Mouse (Mus musculus): ENCODE measurements around the gene Aldh4a1. TPM values are rescaled to one million over a fixed set of nuclear protein-coding genes. Genes with fewer than 3 reads are reported as not detected.
A peak's percentile ranks its signal among the peaks of the same experiment; 100 is the strongest.

Gene Aldh4a1
- polyA plus RNA-seq, 1 experiment: 12.0 TPM

GRCm38 (mm10) chr4:139697755-139698154 is 75.1 kb downstream of the Aldh4a1 start:
- no peaks in the 10 kb centered on the region for H3K79me2 ChIP-seq (ENCODE audit: control insufficient read depth, insufficient read depth)

GRCm38 (mm10) chr4:139698602-139699001 is 75.9 kb downstream of the Aldh4a1 start:
- peak overlapping the region; percentile 42 for H3K4me2 ChIP-seq (ENCODE audit: low read depth)
- H3K4me3 ChIP-seq: no peak overlapping the region
- TF ChIP-seq TCF12 (IDR thresholded peaks at IDR 0.05; ENCODE audit: insufficient read depth, poor library complexity, severe bottlenecking) (no peak), USF1 (IDR thresholded peaks at IDR 0.05; ENCODE audit: low read depth) (no peak), MAX (IDR thresholded peaks at IDR 0.05; ENCODE audit: low read depth) (no peak), MYOD1 (IDR thresholded peaks at IDR 0.05; ENCODE audit: control insufficient read depth in 1 of 3, insufficient read length in 2 of 3, low read depth in 2 of 3) (no peak), MYOG (IDR thresholded peaks at IDR 0.05; ENCODE audit: control insufficient read depth in 1 of 3, insufficient read depth in 1 of 3, insufficient read length in 2 of 3, low read depth in 2 of 3) (no peak), E2F4 (IDR thresholded peaks at IDR 0.05; ENCODE audit: insufficient read depth) (no peak), POLR2AphosphoS2 (IDR thresholded peaks at IDR 0.05; ENCODE audit: insufficient read length, low read depth) (no peak), TCF3 (IDR thresholded peaks at IDR 0.05; ENCODE audit: insufficient read length, low read depth) (no peak), CEBPB (IDR thresholded peaks at IDR 0.05; ENCODE audit: insufficient read depth, poor library complexity, severe bottlenecking) (no peak), SRF (IDR thresholded peaks at IDR 0.05; ENCODE audit: control insufficient read depth, insufficient read length, low read depth) (no peak), REST (IDR thresholded peaks at IDR 0.05; ENCODE audit: insufficient read depth, insufficient read length) (no peak), POLR2A (IDR thresholded peaks at IDR 0.05; ENCODE audit: insufficient read length, low read depth) (no peak)
- no peak overlapping the region for H3ac ChIP-seq (ENCODE audit: control insufficient read depth, insufficient read length)
- no peaks in the 10 kb centered on the region for H3K79me2 ChIP-seq (ENCODE audit: control insufficient read depth, insufficient read depth)
- H3K36me3 ChIP-seq (ENCODE audit: control insufficient read depth, insufficient read depth): no peaks in the 10 kb centered on the region
- no peaks in the 10 kb centered on the region for H3K27me3 ChIP-seq (ENCODE audit: control insufficient read depth, insufficient read depth, insufficient read length)

More at GRCm38 (mm10) chr4:139697755-139698154, 75.1 kb downstream of the Aldh4a1 start:
- Histone ChIP-seq H3ac (ENCODE audit: control insufficient read depth, insufficient read length) (no peak overlapping the region), H3K27me3 (ENCODE audit: control insufficient read depth, insufficient read depth, insufficient read length) (no peaks in the 10 kb centered on the region), H3K4me2 (ENCODE audit: low read depth) (peak overlapping the region; percentile 42), H3K4me3 (no peak overlapping the region), H3K36me3 (ENCODE audit: control insufficient read depth, insufficient read depth) (no peaks in the 10 kb centered on the region)
- peak; percentile 47 for TF ChIP-seq TCF3 (IDR thresholded peaks at IDR 0.05; ENCODE audit: insufficient read length, low read depth)
- TF ChIP-seq TCF12 (IDR thresholded peaks at IDR 0.05; ENCODE audit: insufficient read depth, poor library complexity, severe bottlenecking): no peak
- peak in 2 of 3 experiments; percentile 95 to 97 for TF ChIP-seq MYOD1 (IDR thresholded peaks at IDR 0.05; ENCODE audit: control insufficient read depth in 1 of 3, insufficient read length in 2 of 3, low read depth in 2 of 3)
- peak in 1 of 3 experiments; percentile 71 for TF ChIP-seq MYOG (IDR thresholded peaks at IDR 0.05; ENCODE audit: control insufficient read depth in 1 of 3, insufficient read depth in 1 of 3, insufficient read length in 2 of 3, low read depth in 2 of 3)

Other genes starting within 250 kb of the Aldh4a1 start
- 12.1 TPM for gene Iffo2, start 92.3 kb upstream of the Aldh4a1 start, polyA plus RNA-seq (2012; fragmentation: generic; extraction: Trizol)
- gene Gm21969, start 19.7 kb upstream of the Aldh4a1 start, polyA plus RNA-seq (2012; fragmentation: generic; extraction: Trizol): 0.06 TPM
- 1.00 TPM for gene Tas1r2, start 30.7 kb downstream of the Aldh4a1 start, polyA plus RNA-seq (2012; fragmentation: generic; extraction: Trizol)
- gene Pax7, start 210.7 kb downstream of the Aldh4a1 start, polyA plus RNA-seq (2012; fragmentation: generic; extraction: Trizol): 0.37 TPM